Mouse (Mus musculus): ENCODE results near the gene Thrsp. TPM values are rescaled to one million over a fixed set of nuclear protein-coding genes. Genes with fewer than 3 reads are reported as not detected.

The Thrsp gene
- total RNA-seq, 2 experiments from 2014 or later: 36.9 to 51.7 TPM

DNA sequence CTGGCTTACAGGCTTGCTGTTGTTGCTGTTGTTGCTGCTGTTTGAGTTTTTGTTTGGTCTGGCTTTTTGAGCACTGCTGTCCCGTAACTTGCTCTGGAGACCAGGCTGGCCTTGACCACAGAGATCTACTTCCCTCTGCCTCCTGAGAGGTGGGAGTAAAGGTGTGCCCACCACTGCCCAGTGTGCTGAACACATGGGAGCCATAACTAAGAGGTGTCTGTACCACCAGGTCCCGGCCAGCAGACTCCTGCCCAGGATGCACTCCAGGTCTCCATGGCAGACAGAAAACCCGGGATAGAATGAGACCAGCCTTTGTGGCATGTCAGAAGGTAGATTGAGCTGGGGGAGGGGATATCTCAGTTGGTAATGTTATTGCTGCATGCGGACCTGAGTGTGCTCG is 1.6 kb upstream of the Thrsp start:
- no peak for DNase-seq (ENCODE audit: low spot score in 2 of 2)

GRCm38 (mm10) chr7:97418717-97419116 is 1.2 kb upstream of the Thrsp start:
- DNase-seq (ENCODE audit: low spot score in 2 of 2): no peak

GRCm38 (mm10) chr7:97416473-97416872 is 1.1 kb downstream of the Thrsp start:
- DNase-seq (ENCODE audit: low spot score in 2 of 2): no peak

GRCm38 (mm10) chr7:97414915-97415687 is 2.4 kb downstream of the Thrsp start:
- DNase-seq (ENCODE audit: low spot score in 2 of 2): no peak

- no peak for DNase-seq (ENCODE audit: low spot score in 2 of 2)
Measured at GRCm38 (mm10) chr7:97414426-97414825, 3.1 kb downstream of the Thrsp start.

DNA sequence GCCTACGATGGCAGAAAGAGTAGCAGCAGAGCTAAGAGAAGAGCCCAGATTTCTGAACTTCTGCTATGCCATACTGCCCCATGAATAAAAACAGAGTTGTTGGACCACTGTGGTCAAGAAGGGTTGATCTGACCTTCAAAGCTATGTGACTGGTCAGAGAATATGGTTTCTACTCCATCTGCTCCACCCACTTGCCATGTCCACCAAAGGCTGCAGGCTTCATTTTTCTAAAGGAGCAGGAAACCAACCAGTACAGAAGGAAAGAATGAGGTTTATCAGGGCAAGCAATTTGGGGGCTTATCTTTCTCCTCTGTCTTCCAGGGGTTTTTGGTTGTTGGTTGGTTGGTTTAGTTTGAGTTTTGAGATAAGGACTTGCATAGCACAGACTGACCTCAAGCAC is 3.5 kb downstream of the Thrsp start:
- DNase-seq (ENCODE audit: low spot score in 2 of 2): no peak

GRCm38 (mm10) chr7:97411575-97411974 is 6.0 kb downstream of the Thrsp start:
- no peak for DNase-seq (ENCODE audit: low spot score in 2 of 2)

- no peak for DNase-seq (ENCODE audit: low spot score in 2 of 2)
Measured at GRCm38 (mm10) chr7:97411106-97411505, 6.4 kb downstream of the Thrsp start.

- no peak for DNase-seq (ENCODE audit: low spot score in 2 of 2)
Measured at GRCm38 (mm10) chr7:97407145-97407544, 10.4 kb downstream of the Thrsp start.

- DNase-seq (ENCODE audit: low spot score in 2 of 2): peak; percentile 55 to 61
Measured at GRCm38 (mm10) chr7:97399960-97400715, 17.4 kb downstream of the Thrsp start, which contains the start of gene Ndufc2. Gene Ndufc2 (plus strand): TSS chr7:97400003.

DNA sequence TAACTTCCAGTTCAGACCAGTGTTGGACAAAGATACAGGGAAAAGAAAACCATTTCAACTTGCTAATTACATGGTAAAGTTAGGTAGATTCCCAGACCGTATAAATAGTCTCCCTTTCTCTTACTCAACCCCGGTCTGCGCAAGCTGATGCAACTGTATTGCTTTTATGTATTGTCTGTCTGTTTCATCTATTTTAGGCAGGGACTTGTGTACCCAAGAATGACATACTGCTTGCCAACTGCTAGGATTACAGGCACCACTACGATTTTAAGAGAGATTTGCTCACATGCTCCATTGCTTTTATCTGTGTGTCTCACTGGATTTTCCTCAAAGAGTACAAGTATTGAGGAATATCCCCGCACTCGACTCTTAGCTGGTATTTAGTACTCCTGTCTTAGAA is 18.6 kb downstream of the Thrsp start:
- no peak for DNase-seq (ENCODE audit: low spot score in 2 of 2)

GRCm38 (mm10) chr7:97394375-97394774 is 23.2 kb downstream of the Thrsp start:
- no peak for DNase-seq (ENCODE audit: low spot score in 2 of 2)

DNA sequence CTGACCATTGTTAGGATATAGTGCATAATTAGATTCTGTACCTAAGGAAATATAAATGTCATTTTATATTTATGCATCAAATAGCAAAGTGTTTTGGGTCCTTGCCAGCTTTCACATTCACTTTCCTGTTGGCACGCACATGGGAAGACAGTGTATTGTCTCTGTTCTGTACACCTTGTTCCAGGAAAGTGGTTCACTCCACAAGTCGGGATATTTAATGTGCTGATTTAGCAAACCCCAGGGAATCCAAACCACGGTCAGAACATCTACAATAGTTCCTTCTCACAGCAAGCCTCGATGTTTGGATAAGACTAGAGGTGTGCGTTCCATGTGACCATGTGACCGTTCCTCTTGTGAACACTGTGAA is 25.5 kb downstream of the Thrsp start:
- no peak for DNase-seq (ENCODE audit: low spot score in 2 of 2)

GRCm38 (mm10) chr7:97391293-97392078 is 26.0 kb downstream of the Thrsp start:
- no peak for DNase-seq (ENCODE audit: low spot score in 2 of 2)

GRCm38 (mm10) chr7:97388541-97388940 is 29.0 kb downstream of the Thrsp start:
- no peak for DNase-seq (ENCODE audit: low spot score in 2 of 2)

GRCm38 (mm10) chr7:97387561-97388147 is 29.9 kb downstream of the Thrsp start:
- DNase-seq (ENCODE audit: low spot score in 2 of 2): no peak

GRCm38 (mm10) chr7:97386806-97387370 is 30.6 kb downstream of the Thrsp start:
- DNase-seq (ENCODE audit: low spot score in 2 of 2): no peak

DNA sequence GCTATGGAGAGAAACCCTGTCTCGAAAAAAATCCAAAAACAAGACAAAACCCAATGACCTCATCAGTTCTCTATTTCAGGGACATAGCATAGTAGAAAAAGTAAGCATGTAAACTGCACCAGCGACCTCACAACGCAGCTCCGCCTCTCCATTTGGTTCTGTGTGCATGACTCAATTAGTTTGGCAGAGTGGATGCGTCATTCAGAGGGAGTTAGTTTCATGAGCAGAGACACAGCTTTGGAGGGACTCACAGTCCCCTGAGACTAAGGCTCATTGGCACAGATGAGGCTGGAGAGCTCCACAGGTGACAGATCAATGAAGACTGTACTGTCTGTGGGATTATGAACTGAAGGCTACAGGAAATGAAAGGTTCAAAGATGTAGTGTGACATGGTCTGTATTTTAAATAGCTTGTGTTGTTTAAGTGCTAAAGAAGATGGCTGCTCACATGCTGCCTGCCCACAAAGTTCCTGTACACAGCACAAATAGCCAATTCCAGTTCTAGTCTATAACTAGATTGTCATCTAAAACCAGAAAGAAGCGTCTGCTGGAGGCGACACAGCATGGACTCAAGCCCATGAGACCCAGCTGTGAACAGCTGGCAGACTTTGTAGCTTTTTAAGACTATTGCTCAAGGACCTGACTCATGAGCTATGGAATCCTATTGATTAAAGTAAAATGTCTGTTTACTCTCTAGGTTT is 31.3 kb downstream of the Thrsp start:
- no peak for DNase-seq (ENCODE audit: low spot score in 2 of 2)

DNA sequence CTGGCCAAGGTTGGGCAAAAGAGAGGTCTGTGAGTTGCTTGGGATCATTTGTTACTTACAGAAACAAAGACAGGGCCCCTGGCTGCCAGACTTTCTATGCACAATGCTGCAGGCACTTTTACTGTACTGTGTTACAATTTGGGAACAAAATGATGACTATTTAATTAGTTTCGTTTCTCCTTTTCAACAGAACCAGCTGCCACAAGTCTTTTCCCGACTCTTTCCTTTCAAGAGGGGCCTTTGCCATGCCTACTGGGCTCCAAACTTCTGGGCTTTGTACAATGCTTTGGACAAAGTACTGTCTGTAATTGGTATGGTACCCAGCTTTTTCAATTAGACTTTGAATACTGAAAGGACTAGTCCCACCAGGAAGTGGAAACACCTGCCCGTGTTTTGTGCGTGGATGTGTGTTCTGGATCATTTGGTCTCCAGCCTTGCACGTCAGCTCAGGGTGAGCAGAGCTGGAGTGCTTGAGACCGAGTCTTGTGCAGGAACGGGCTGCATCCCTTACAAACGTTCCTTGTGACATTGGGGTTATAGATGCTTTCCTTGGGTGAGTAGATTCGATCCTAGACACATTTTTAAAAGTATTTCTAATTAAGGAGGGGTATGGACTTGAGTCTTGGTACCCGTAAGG is 33.9 kb downstream of the Thrsp start:
- no peak for DNase-seq (ENCODE audit: low spot score in 2 of 2)

DNA sequence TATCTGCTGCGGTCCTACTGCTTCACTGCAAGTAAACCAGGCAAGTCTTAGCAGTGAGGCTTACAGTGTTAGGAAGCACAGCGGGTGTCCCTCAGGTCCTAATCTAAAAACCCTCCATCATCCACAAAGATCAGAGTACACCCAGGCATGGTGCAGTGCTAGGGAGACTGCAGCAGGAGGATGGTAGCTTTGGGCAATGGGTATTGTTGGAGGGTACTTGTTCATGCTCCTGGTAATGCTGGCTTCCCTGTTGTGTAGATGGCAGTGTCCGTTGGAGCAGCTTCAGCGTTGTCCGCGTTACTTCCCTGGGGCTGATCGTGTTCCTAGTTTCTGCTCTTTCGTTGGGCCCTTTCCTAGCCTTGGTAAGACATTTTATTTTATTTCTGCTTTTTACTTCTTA is 34.9 kb downstream of the Thrsp start:
- no peak for DNase-seq (ENCODE audit: low spot score in 2 of 2)
